Mouse (Mus musculus) thymus, postnatal 25 days (tissue): ENCODE data around the gene Fam207a.

Experiments used
- DNase-seq: peaks from one replicate; pipeline ENCODE4 v3.0.0; 2022

Gene Fam207a

DNA sequence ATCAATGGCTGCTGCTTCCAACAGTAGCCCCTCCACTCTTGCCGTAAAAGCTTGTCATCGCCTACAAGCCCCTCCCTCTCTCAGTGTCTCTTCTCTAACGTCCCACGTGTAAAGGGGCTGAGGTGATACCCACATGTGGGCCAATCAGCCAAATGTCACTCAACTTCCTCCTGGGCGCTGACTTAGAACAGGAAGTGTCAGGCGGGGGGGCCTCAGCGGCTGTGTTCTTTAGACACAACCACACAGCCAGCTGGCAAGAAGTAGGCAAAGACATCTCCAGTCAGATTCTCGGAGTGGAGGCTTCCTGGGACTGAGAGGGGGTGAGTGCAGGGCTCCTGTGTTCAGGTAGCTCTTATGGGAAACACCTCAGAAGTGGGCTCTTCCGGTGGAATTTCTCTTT is 14.6 kb upstream of the Fam207a start, which contains the start of gene Itgb2:
TSS of gene Itgb2 (plus strand) at position 113 of the 400 bp plus-strand sequence.
- DNase-seq: peak; percentile 89

DNA sequence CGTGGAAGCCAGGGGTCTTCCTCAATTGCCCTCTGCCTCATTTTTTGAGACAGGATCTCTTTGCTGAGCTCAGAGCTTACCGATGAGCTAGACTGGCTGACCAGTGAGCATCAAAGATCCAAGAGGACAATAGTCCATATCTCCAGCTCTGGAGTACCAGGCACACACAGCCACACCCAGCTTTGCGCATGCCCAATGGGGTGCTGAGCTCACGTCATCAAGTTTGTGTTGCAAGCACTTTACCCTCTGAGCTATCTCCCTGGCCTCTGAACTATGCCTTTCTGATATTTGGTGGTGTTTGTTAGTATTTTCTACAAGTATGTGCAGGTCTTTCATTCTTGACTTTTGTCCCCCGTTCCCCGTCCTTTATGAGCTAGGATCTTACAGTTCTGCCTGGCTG is 13.0 kb upstream of the Fam207a start:
- no peak for DNase-seq

DNA sequence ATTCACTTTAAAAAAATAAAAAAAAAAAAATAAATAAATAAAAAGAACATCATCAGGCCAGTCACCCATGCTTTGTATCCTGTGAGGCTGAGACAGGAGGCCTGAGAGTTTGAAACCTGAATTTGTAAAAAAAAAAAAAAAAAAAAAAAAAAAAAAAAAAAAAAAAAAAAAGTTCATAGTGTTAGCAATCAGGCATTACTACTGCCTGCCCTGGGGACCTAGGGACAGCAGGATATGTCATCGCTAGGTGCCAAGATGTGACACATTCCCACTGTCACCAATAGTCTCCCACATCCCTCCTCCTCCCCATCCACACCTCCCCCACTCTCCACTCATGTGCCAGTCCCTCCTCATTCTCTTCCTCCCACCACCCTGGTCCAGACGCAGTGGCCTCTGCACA is 10.9 kb upstream of the Fam207a start:
- no peak for DNase-seq

DNA sequence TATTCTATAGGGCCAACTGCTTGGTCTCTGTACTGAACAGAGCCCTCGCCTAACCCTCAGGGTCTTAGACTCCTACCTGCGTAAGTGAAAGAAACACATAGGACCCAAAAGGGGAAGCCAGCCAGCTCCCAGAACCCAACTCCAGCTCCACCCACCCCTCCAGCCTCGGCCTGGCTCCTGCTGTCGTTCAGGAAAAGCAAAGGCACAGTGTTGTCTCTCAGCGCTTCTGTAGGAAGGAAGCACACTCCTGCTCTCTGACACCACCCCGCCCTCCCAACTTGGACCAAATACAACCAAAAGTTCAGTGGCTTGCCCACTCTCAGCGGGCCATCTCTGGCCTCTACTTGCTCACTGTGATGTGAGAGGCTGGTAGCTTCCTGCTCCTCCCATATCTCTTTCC is 7.7 kb upstream of the Fam207a start:
- peak; percentile 28 for DNase-seq

DNA sequence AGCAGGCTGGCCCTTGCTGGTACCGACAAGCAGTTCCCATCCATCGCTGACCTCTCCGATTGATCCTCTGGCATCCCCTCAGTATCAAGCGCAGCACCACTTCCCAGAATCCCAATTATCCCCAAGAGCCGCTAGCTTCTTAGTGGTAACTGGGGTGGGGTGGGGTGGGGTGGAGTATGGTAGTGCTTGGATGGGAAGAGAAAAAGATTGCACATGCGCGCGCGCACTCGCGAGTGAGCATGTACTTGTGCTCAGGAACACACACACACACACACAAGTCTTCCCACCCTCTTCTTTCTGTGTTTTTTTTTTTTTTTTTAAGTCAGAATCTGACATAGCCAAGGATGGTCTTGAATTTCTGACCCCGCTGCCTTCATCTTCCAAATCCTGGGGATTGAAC is 7.2 kb upstream of the Fam207a start:
- no peak for DNase-seq

DNA sequence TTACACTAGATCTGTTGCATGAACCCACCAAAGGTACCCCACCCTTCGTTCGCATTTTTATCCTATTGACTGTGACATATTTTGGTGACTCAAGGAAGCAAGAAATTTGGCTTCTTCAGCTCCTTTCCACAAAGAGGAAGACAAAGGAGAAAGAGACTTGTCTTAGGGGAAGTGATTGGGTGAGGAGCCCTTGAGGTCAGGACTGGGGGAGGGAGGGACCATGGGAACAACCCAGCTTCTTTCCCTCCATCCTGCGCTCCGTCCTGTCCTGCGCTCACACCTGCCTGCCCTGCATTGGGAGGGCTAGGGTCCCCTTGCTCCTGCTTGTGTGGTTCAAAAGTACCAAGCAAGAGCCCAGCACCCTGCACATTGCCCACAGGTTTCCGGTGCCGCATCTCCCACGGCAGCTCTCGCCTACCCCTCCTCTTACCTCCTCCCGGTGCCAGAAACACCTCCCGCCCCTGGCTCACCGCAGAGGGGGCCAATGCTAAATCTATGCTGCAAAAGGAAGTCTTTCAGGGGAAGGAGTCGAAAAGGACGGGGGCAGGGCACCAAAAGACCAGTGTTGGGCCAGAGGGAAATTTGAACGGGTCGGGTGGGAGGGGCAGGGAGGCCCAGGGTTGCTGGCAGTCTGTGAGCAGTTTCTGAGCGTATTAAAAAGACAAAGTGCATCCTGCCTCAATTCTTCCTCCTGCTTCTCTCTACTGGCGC is 6.6 kb upstream of the Fam207a start:
- peak; percentile 90 for DNase-seq

DNA sequence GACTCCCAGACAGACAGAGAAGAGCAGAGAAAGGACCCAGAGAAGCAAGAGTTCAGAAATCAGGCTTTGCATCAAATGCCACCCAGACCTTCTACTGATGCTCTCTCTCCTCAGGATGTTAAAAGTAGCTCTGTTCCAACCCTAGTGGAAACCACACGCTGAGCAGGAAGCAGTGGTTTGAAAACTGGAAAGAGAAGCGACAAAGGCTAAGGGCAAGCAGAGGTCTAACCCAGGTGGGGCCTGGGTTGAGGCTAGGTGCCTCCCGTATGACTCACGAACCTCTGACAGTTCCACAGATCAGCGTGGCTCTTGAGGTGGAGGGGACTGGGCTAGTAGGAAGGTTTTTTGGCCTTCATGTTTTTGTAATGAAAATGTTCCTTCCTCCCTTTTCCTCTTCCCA is 4.9 kb upstream of the Fam207a start:
- DNase-seq: peak; percentile 63

DNA sequence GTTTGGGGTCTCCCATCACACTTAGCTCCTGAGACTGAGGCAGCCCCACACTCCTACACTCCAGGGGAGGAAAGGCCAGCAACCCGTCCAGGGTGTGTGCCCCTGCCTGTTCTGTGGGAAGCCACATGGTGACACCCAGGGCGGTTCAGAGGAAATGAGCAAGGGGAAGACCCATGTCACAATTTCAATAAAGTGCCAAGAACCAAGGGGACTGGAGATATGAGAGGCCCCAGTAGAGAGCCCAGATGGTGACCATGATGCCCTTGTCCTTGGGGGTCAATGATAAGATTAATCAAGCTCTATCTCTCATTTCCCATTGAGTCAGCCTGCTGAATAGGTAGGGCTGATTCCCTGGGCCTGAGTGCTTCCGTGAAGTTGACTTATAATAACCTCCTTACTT is 3.6 kb upstream of the Fam207a start:
- peak; percentile 21 for DNase-seq

DNA sequence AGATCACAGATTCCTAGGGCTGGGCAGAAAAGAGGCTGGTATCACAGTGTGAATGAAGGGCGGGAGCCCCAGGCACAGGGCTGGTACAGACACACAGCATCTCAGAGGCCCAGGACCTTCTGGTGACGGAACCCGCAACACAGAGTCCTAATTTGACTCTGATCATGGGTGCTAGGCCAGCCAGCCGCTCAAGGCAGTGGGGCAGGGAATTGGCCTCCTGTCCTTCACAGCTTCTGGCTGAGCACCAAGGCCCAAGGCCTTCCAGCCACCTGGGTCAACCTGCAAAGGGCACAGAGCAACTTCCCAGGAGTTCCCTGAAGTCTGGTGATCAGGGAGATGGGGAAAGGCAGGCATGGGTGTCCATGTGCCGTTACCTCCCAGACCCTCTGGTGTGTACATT is 2.2 kb upstream of the Fam207a start:
- no peak for DNase-seq

DNA sequence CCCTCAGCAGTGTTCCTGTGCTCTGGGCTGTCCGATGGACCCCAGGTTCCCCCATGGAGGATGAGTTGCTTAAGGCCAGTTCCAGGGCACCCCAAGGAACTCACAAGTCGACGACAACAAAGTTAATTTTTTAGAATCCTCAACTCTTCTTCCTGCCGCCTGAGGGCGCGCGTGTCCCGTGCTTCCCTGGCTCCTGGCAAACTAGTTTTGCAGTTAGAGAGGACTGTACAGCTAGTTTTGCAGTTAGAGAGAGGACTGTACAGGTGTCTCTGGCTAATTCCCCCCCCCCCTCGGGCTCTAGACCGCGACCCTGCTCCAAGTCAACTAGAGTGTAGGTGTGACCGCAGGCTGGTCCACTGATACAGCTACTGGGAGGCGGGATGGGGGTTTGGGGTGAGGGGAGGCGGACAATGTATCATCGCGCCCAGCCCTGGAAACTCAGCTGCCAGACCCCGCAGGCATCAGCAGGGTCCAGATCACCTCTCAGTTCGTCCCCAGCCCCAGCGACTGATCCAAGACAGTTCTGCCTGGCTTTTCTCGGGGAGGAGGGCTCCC is 1.6 kb upstream of the Fam207a start:
- DNase-seq: peak; percentile 84

DNA sequence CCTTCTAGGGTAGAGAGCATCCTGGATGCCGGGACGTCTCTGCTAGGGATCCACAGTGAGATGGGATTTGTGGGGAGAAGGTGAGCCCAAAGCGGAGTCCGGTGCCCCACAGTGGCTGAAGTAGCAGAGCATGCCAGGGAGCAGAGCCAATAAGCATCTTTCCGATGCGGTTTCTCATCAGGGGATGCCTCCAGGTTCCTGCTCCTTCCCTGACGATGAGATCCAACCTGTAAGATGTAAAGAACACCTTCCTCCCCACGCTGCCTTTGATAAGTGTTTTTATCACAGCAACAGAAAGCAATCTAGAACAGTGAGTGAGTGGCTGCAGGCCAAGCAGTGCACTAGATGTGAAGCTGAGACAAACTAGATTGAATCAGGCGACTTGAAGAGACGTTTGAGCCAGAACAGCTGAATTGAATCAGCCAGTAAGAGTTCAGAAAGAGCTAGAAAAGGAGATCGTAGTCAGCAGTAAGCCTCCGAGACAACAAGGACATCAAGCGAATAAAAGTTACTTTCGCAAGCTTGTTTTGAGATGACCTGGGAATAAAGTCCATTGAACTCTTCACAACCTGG is 880 bp upstream of the Fam207a start:
- DNase-seq: no peak

DNA sequence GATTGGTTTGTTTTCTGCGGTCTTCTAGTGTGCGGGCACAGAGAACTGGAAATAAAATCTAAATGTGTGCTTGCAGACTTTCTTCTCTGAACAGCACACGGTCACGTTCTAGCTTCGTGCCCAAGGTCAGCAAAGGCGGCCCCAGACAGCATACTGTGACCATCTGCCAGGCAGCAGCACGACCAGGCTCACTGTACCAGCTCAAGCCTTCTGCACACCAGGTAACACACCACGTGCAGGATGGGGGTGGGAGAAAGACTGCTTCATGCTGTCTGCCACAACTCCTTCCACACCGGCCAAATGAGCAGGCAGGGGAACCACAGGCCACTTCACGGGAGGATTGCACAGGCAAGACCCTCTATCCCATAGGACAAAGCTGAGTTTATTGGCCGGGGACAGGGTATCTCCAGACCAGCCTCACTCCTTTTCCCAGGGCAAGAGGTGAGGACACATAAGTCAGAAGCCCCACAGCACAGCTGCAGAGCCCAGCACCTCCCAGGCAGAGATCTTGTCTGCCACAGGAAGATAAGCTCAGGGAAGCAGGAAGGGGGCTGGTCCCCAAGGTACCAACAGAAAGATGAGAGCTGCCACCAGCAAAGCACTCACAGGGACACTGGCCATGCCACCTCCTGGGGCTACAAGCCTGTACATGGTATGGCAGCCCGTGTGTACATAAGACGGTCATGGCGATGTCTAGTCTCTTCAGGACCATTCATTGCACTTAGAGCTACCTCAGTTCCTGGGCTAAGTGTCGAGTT is 5.2 kb downstream of the Fam207a start:
- DNase-seq: no peak

DNA sequence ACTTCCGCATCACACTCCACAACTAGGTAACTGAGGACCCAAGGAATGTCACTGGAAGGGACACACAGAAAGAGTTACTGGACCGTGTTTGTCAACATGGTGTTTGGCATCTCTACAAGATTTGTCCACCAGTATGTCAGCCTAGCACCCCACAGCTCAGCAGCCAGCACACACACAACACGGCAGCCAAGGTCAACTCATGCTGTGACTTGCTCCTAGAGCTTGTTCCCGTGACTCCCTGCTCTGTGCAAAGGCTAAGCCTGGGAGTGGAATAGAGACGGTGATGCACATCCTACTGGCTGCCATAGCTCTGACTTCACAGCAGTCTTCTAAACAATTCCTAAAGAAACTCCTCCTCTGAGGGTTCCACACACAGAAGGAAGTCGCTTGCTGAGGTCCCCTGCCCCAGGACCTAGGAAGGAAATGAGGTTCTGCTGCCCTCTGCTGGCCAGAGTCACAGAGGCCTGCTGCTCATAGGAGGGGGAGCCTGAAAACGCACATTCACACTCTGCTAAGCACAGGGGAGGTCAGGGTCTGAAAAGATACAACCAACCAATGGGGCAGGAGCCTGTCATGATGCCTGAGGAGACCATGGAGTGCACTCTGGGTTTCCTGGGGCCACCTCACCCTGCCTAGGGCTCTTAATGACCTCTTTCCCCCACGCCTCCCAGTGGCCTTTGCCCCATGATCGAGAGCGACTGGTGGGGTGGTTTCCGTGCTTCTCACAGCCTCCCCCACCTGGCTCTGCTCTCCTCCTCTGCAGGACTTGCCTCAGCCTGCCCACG is 6.0 kb downstream of the Fam207a start:
- DNase-seq: peak; percentile 85

DNA sequence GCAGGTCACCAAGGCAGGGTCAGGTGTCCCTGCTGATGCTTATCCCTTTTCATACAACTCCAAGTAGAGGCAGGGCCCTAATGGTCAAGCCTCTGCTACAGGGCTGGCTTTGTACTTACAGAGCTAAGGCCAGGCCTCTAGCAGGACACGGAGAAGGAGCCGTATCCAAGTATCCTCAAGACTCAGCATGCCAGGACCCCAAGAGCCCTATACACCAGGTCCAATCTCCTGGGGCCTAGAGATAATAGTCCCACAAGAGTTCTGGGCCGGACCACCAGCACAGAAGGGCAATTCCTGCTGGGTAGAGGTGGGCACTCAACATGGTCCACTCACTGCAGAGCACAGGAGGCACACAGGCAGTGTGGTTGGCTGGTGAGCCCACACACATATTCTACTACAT is 6.8 kb downstream of the Fam207a start:
- DNase-seq: no peak

DNA sequence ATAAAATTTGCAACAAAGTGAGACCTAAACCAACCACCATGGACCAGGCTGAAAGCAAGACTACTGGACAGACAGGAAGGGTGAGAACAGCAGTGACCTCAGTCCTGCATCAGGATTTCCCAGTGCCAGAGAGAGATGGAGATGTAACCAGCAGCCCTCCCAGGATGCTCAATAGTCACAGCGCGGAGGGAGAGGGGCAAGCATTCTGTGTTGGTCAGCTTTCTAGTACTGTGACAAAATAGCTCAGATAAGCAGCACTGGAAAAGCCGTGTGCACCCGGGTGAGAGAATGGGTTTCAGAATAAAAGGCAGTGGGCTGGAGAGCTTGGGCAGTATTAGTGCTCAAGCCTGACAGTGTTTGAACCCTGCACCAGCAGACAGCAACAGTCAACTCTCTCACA is 7.8 kb downstream of the Fam207a start:
- no peak for DNase-seq

DNA sequence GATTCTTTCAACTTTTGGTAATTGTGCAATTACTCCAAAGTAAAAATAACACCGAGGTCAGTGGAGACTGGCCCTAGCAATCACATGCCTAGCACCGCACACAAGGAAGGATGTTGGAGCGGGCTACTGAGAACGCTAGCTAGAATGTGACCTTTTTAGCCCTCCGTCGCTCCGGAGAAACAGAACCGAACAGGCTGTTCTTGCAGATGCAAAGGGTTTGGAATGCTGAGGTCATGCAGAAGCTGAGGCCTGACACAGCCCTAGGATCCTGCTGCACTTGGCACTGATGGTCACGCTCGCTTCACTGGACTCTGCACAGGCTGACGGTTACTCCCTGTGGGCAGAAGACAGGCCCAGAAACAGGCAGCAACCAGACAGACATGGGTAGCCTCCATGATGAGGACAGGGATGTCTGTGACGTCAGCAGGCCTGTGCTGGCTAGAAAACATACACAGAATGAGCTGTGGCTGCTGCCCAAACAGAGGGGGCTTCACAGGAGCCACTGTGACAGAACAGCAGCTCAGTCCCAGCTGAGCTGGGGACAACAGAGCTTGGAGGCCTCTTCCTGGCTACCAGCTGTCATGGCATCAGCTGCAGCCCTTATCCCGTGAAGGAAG is 8.5 kb downstream of the Fam207a start:
- no peak for DNase-seq

DNA sequence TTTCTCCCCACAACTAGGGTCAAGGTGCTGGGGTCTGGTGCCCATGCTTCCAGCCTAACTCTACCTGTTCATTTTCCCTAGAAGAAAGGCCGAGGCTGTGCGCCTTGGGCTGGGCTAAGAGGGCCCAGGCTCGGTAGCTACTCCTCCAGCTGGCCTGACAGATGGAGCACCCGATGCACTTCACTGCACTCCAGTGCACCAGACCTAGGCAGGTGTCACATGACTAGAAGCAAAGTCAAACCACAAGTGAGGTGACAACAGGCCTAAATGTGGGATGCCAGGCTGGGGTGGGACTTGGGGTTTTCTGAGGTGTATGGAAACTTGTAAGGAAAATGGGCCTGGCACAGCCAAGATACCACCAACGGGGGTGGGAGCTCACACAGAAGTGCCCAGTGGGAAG is 9.1 kb downstream of the Fam207a start:
- no peak for DNase-seq

DNA sequence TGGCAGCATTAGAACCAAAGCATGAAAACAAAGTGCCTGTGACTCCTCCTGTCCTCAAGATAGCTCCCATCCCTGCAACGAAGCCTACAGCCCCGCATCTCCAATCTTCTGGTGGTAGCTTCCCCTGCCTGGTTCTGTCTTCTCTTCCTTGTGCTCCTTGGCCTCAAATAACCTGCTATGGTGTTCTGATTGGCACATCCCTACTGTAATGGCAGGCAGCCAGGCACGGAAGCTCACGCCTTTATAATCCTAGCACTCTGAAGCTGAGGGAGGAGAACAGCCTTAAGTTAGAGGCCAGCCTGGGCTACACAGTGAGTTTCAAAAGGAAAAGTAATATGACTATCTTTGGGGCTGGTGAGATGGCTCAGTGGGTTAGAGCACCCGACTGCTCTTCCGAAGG is 11.4 kb downstream of the Fam207a start:
- DNase-seq: no peak

DNA sequence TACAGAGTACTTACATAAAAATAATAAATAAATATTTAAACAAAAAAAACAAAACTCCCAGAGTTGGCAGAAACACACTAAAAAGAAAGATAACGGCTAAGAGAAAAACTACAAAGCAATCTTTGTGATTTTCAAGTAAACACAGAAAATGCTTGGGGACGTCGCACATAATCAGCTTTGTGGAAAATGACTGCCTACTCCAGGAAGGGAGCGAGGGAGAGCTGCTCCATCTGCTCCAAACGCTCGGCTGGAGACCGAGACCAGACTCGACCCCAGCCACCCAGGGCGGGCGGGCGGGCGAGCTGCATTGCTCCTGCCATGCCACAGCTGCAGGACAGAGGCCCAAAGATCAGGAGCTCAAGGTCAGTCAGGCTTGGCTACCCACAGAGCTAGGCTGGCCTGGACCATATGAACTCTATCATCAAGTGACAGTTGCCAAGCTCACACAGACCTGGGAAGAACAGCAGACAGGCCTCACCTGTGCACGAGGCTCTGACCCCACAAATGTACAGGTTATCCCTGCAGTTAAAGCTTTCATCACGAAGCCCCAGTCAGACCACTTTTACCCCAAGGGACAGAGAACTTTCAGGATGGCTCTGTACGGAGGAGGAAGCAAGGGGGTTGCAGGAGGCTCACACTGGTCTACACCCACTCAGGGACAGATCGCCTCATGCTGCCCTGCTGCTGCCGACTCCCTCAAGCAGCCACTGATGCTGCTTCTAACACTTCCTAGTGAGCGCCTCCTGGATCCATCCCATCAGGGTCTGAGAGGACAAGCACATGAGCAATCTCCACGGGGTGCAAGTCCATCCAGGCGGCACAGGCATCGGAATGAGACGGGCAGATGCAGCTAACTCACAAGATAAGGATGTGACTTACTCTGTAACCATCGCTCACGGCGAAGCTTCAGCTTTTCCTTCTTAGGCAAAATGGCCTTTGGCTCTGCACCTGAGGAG is 12.3 kb downstream of the Fam207a start:
- no peak for DNase-seq

DNA sequence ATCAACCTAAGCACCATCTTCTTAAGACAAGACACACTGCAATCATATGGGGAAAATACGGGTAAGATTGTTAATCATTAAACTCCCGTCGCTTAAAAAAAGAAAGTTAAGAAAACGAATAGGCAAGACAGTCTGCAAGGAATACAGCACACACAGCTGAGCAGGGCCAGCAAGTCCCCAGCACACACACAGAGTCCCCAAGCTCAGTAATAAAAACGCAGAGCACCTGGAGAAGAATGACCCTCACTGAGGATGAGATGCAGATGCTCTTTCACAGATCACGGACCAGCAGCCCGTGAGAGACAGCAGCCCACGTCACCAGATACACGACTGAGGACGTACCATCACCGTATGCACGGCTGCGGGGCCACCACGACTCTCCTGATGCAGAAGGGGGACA is 14.9 kb downstream of the Fam207a start:
- no peak for DNase-seq

DNA sequence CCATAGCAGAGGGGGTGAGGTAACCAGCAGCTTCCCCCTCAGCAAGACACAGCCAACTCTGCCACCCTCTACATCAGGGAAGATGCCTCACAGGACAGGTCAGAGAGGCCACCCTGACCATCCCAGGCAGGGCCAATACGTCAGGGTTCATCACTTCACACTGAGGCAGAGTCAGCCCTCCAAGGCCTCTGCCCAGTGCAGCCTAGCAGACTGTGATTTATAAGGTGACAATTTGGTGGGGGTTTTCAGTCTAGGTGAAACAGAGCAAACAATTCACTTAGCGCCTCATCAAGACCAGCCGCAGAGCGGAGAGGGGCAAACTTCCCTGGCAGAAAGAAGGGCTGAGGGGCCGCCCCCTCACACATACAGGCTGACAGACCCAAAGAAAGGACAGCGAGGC is 17.3 kb downstream of the Fam207a start:
- DNase-seq: no peak
